Mouse (Mus musculus) liver, postnatal 0 days (tissue): ENCODE measurements at regions not wholly inside any gene's neighbourhood (a gene's known extent, or its start where the extent isn't known, plus 50 kb on each side); places are given as distances from the start of the nearest gene placed in this dataset.

ENCODE experiments used
- CTCF ChIP-seq: sonication (generic); IDR thresholded peaks from 2 replicates; pipeline ENCODE4 v1.5.1; 2016; ENCODE audit warnings: antibody characterized with exemption, low read depth
- EP300 ChIP-seq: IDR thresholded peaks from 2 replicates; pipeline ENCODE4 v1.6.1; 2016; ENCODE audit warnings: antibody characterized with exemption, low read depth, mild to moderate bottlenecking

DNA sequence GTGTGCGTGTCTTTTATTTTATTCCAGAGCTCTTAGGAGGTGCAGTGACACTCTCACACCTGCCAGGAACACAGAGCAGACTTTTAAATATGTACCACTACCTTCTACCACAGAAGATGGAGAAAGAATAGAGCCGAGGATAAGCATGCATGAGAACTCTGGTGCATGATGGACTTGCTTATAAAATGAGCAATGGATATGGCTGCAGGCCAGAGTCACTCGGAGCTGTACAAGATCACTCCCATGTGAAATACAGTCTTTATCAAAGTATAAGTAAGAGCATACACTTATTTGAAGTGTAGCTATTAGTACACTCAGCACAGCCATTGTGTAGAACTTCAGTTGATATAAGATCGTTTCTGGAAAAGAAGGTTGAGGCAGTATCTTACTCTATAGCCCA is 268.8 kb upstream of the Klf3 start:
- TF ChIP-seq CTCF (no peak), EP300 (no peak)
